Mouse (Mus musculus) midbrain, postnatal 0 days (tissue): Measurements from ENCODE around the gene Wars. TPM values are rescaled to one million over a fixed set of nuclear protein-coding genes. Genes with fewer than 3 reads are reported as not detected.
"Not testable (repeated sequence)": the region's sequence is repeated elsewhere in the genome, so short reads cannot be mapped to it uniquely, and the experiment has no call there.

Source experiments
- ATAC-seq: fragments of 200-750 bp; cut with Nextera tagmentation; 2 replicates; pipeline ENCODE4 v1.8.0; 2017; ENCODE audit warnings: moderate number of reproducible peaks, mild to moderate bottlenecking, moderate TSS enrichment, moderate library complexity; ENCODE audit not compliant: low FRiP score
- DNase-seq: peaks from one replicate; pipeline ENCODE4 v3.0.0-alpha.2; 2015; ENCODE audit warnings: low spot score
- H3K27ac ChIP-seq: fragments of 300-500 bp; sonication (generic); 2 replicates; pipeline ENCODE4 v1.5.1; 2014; ENCODE audit warnings: low read depth, mild to moderate bottlenecking, low read length, mixed read lengths
- H3K27me3 ChIP-seq: fragments of 300-500 bp; sonication (generic); 2 replicates; pipeline ENCODE4 v1.6.1; 2014; ENCODE audit warnings: low read length, control low read depth, mixed read lengths; ENCODE audit not compliant: insufficient read depth
- H3K36me3 ChIP-seq: fragments of 300-500 bp; sonication (generic); 2 replicates; pipeline ENCODE4 v1.6.1; 2014; ENCODE audit warnings: low read length, control low read depth, mixed read lengths; ENCODE audit not compliant: insufficient read depth
- H3K4me1 ChIP-seq: fragments of 300-500 bp; sonication (generic); 2 replicates; pipeline ENCODE4 v1.6.1; 2014; ENCODE audit warnings: mild to moderate bottlenecking, control low read depth, antibody characterized with exemption, low read length, mixed read lengths; ENCODE audit not compliant: insufficient read depth
- H3K4me2 ChIP-seq: fragments of 300-500 bp; sonication (generic); 2 replicates; pipeline ENCODE4 v1.6.1; 2014; ENCODE audit warnings: low read depth, mild to moderate bottlenecking, low read length, mixed read lengths; ENCODE audit not compliant: poor library complexity, severe bottlenecking
- H3K4me3 ChIP-seq: fragments of 300-500 bp; sonication (generic); 2 replicates; pipeline ENCODE4 v1.5.1; 2014; ENCODE audit warnings: low read depth, mild to moderate bottlenecking, low read length, moderate library complexity
- H3K9ac ChIP-seq: fragments of 300-500 bp; sonication (generic); replicated peaks from 2 replicates; pipeline ENCODE4 v1.6.1; 2014; ENCODE audit warnings: mild to moderate bottlenecking, low read length, moderate library complexity, mixed read lengths; ENCODE audit not compliant: poor library complexity, severe bottlenecking
- H3K9me3 ChIP-seq: fragments of 300-500 bp; sonication (generic); 2 replicates; pipeline ENCODE4 v1.6.1; 2016; ENCODE audit warnings: low read length, control low read depth
- CTCF ChIP-seq: IDR thresholded peaks from 2 replicates; pipeline ENCODE4 v1.5.1; 2016; ENCODE audit warnings: antibody characterized with exemption, mild to moderate bottlenecking
- WGBS: fragments of 180-500 bp; shearing (Covaris S2); extraction: QIAGEN DNeasy Blood & Tissue Kit; methylation state at CpG from one replicate; pipeline ENCODE4 v1.1.7; 2014; 5-methylcytosine and 5-hydroxymethylcytosine counted together
- polyA plus RNA-seq: library from polyadenylated mRNA; unstranded; fragments of >200 nt; fragmentation: Nextera tagmentation; extraction: Ambion mirVana; gene quantifications from 2 replicates; pipeline ENCODE4 v1.2.1, GENCODE M21; 2015
- total RNA-seq: library from RNA; depleted of rRNA; stranded (reverse); fragments of >200 nt; gene quantifications from 2 replicates; pipeline ENCODE4 v1.2.3, GENCODE M21; 2014

Wars gene
- total and polyA plus RNA-seq, 2 experiments from 2014 or later = 99.1 to 142 TPM

GRCm38 (mm10) chr12:108850129-108850528 is 43.8 kb downstream of the Wars start:
- WGBS = 68% methylated on average over 8 of the region's 8 CpGs
- H3K36me3 ChIP-seq = peaks cover 2% of the 10 kb centered on the region; the same call in 1 of the 2 replicates
- H3K9me3 ChIP-seq = no peaks in the 10 kb centered on the region
- TF ChIP-seq CTCF = no peak
- H3K4me3 ChIP-seq = no peak overlapping the region
- H3K27ac ChIP-seq = no peak overlapping the region
- H3K4me2 ChIP-seq = no peak overlapping the region
- DNase-seq (no peak), ATAC-seq (no peak)
- no peaks in the 10 kb centered on the region for H3K27me3 ChIP-seq
- 0 out of 2 replicates have a peak, but pooled peaks cover 3% of the 10 kb centered on the region for H3K4me1 ChIP-seq
- H3K9ac ChIP-seq = no peak overlapping the region

- no peak for TF ChIP-seq CTCF
- Histone ChIP-seq H3K27me3 (no peaks in the 10 kb centered on the region), H3K36me3 (peaks cover 5% of the 10 kb centered on the region; the same call in 1 of the 2 replicates), H3K4me1 (0 out of 2 replicates have a peak, but pooled peaks cover 3% of the 10 kb centered on the region), H3K4me3 (no peak overlapping the region), H3K27ac (no peak overlapping the region), H3K9me3 (no peaks in the 10 kb centered on the region), H3K4me2 (no peak overlapping the region), H3K9ac (no peak overlapping the region)
- DNase-seq (no peak), ATAC-seq (no peak)
- WGBS = 85% methylated on average over 4 of the region's 4 CpGs
Measured at GRCm38 (mm10) chr12:108849488-108850022, 44.4 kb downstream of the Wars start.

- not testable (repeated sequence) for H3K4me3 ChIP-seq, ATAC-seq
- peak; percentile 49 for TF ChIP-seq CTCF
Measured at GRCm38 (mm10) chr12:108848033-108848432, 45.9 kb downstream of the Wars start.

GRCm38 (mm10) chr12:108842663-108843062 is 51.3 kb downstream of the Wars start:
- Histone ChIP-seq H3K9ac (no peak overlapping the region), H3K4me3 (no peak overlapping the region), H3K9me3 (no peaks in the 10 kb centered on the region), H3K27ac (no peak overlapping the region), H3K4me1 (peaks cover 4% of the 10 kb centered on the region; the same call in 1 of the 2 replicates), H3K27me3 (no peaks in the 10 kb centered on the region), H3K36me3 (peaks cover 13% of the 10 kb centered on the region), H3K4me2 (no peak overlapping the region)
- TF ChIP-seq CTCF = no peak
- ATAC-seq = no peak
- 90% methylated on average over 7 of the region's 7 CpGs for WGBS
- no peak for DNase-seq

More at GRCm38 (mm10) chr12:108848033-108848432, 45.9 kb downstream of the Wars start:
- not testable (repeated sequence) for H3K4me2 ChIP-seq, H3K27me3 ChIP-seq, H3K9me3 ChIP-seq, DNase-seq, H3K4me1 ChIP-seq, H3K36me3 ChIP-seq, H3K9ac ChIP-seq, H3K27ac ChIP-seq
- 93% methylated on average over 3 of the region's 3 CpGs for WGBS

- ATAC-seq (no peak), DNase-seq (no peak)
- Histone ChIP-seq H3K27me3 (no peaks in the 10 kb centered on the region), H3K9me3 (no peaks in the 10 kb centered on the region), H3K27ac (no peak overlapping the region), H3K36me3 (peaks cover 13% of the 10 kb centered on the region), H3K4me2 (no peak overlapping the region), H3K4me1 (peaks cover 15% of the 10 kb centered on the region), H3K9ac (no peak overlapping the region), H3K4me3 (no peak overlapping the region)
- TF ChIP-seq CTCF = no peak
- 91% methylated on average over 6 of the region's 6 CpGs for WGBS
Measured at GRCm38 (mm10) chr12:108841181-108841580, 52.8 kb downstream of the Wars start.

- Histone ChIP-seq H3K9me3 (no peaks in the 10 kb centered on the region), H3K27me3 (no peaks in the 10 kb centered on the region), H3K36me3 (0 out of 2 replicates have a peak, but pooled peaks cover 4% of the 10 kb centered on the region), H3K4me3 (peak overlapping the region; percentile 69), H3K4me1 (peaks cover 24% of the 10 kb centered on the region), H3K27ac (0 out of 2 replicates have a peak overlapping the region, but pooled peaks have one; percentile 69), H3K4me2 (peak overlapping the region; percentile 71), H3K9ac (peak overlapping the region; percentile 72)
- ATAC-seq (no peak), DNase-seq (no peak)
- WGBS = 56% methylated on average over 7 of the region's 7 CpGs
- no peak for TF ChIP-seq CTCF
Measured at GRCm38 (mm10) chr12:108836722-108837121, 57.3 kb downstream of the Wars start.
